Mouse (Mus musculus): Measurements from ENCODE around the gene Adam19. TPM values are rescaled to one million over a fixed set of nuclear protein-coding genes. Genes with fewer than 3 reads are reported as not detected.
A peak's percentile ranks its signal among the peaks of the same experiment; 100 is the strongest.

Gene Adam19
- polyA plus RNA-seq, 1 experiment, result 22.8 TPM

- TF ChIP-seq POLR2A (IDR thresholded peaks at IDR 0.05; ENCODE audit: borderline replicate concordance, extremely low read depth, insufficient read depth, insufficient read length, poor library complexity, severe bottlenecking) (no peak), CTCF (IDR thresholded peaks at IDR 0.05; ENCODE audit: borderline replicate concordance, extremely low read depth, insufficient read depth, insufficient read length) (no peak)
- DNase-seq (ENCODE audit: low read depth), result no peak
Observed at GRCm38 (mm10) chr11:46067371-46068060, 11.7 kb downstream of the Adam19 start.

DNA sequence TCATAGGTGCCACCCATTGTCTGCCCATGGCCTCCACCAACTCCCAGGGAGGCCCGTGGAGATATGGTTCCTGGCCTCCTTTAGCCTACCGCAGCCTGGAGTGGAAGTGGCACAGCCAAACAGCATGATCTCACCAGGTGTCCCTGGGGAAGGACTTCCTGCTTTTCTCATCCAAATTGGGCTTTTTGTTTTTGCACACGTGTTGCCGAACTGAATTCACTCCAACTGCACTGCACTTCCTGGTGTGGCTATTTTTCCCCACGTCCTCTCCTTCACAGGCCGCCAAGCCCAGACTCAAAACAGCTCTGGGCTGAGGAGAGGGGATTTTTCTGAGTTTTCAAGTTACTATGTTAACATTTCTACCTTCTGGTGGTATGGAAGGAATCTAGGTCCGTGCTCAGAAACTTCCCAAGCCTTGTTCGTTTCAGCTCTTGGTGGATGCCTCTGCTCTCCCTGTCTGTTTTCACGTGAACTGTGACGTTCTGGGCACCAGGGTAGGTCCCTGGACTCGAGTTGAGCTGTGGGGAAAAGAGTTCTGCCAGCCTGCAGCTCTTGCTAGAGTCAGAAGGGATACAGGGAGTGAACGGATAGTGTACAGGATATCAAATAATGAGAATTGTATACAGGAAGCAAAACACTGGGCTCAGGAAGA, 13.1 kb downstream of the Adam19 start:
- DNase-seq (ENCODE audit: low read depth), result no peak
- no peak for TF ChIP-seq CTCF (IDR thresholded peaks at IDR 0.05; ENCODE audit: borderline replicate concordance, extremely low read depth, insufficient read depth, insufficient read length)
- TF ChIP-seq POLR2A (IDR thresholded peaks at IDR 0.05; ENCODE audit: borderline replicate concordance, extremely low read depth, insufficient read depth, insufficient read length, poor library complexity, severe bottlenecking), result no peak

- TF ChIP-seq CTCF (IDR thresholded peaks at IDR 0.05; ENCODE audit: borderline replicate concordance, extremely low read depth, insufficient read depth, insufficient read length), result no peak
- no peak for TF ChIP-seq POLR2A (IDR thresholded peaks at IDR 0.05; ENCODE audit: borderline replicate concordance, extremely low read depth, insufficient read depth, insufficient read length, poor library complexity, severe bottlenecking)
- DNase-seq (ENCODE audit: low read depth), result peak; percentile 36
Observed at GRCm38 (mm10) chr11:46069408-46070003, 13.7 kb downstream of the Adam19 start.

DNA sequence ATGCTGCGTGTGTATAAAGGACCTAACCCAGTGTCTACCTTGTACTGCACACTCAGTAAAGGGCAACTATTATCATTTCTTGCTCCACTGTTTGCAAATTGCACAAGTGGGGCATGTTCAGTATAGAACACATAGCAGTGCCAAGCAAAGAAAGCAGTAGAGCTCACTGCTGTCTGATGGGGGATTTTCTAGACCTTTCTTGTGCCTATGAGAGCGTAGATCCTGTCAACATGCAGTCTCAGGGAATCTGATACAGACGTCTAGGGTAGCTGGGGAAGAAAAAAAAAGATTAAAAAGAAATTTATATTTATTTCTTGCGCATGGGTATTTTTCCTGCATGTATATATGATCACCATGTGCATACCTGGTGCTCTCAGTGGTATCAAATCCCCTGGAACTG, 14.4 kb downstream of the Adam19 start:
- no peak for DNase-seq (ENCODE audit: low read depth)
- TF ChIP-seq POLR2A (IDR thresholded peaks at IDR 0.05; ENCODE audit: borderline replicate concordance, extremely low read depth, insufficient read depth, insufficient read length, poor library complexity, severe bottlenecking) (no peak), CTCF (IDR thresholded peaks at IDR 0.05; ENCODE audit: borderline replicate concordance, extremely low read depth, insufficient read depth, insufficient read length) (no peak)

DNA sequence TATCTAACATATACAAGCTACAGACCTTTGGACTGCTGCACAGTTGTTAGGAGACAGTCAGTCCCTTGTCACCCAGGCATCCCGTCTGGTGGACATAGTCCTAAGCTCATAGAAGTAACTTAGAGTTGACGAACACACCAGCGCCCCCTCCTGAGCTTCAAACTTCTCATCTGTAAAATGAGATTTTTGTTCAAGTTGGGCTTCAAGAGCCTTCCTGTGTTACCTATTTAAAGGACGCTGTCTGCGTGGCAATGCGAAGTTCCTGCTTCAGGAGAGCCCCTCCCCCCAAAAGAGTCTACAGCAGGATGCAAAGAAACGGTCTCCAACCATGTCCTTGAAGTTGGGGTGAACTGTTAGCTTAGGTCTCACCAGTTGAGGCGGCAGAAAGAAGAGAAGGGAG, 15.0 kb downstream of the Adam19 start:
- TF ChIP-seq CTCF (IDR thresholded peaks at IDR 0.05; ENCODE audit: borderline replicate concordance, extremely low read depth, insufficient read depth, insufficient read length), result no peak
- TF ChIP-seq POLR2A (IDR thresholded peaks at IDR 0.05; ENCODE audit: borderline replicate concordance, extremely low read depth, insufficient read depth, insufficient read length, poor library complexity, severe bottlenecking), result no peak

GRCm38 (mm10) chr11:46072466-46073060, 16.8 kb downstream of the Adam19 start:
- no peak for TF ChIP-seq POLR2A (IDR thresholded peaks at IDR 0.05; ENCODE audit: borderline replicate concordance, extremely low read depth, insufficient read depth, insufficient read length, poor library complexity, severe bottlenecking)
- no peak for TF ChIP-seq CTCF (IDR thresholded peaks at IDR 0.05; ENCODE audit: borderline replicate concordance, extremely low read depth, insufficient read depth, insufficient read length)
- DNase-seq (ENCODE audit: low read depth), result no peak

More for the DNA sequence above, 15.0 kb downstream of the Adam19 start:
- DNase-seq (ENCODE audit: low read depth), result no peak

GRCm38 (mm10) chr11:46073061-46073849, 17.5 kb downstream of the Adam19 start:
- DNase-seq (ENCODE audit: low read depth), result no peak
- TF ChIP-seq POLR2A (IDR thresholded peaks at IDR 0.05; ENCODE audit: borderline replicate concordance, extremely low read depth, insufficient read depth, insufficient read length, poor library complexity, severe bottlenecking), result no peak
- TF ChIP-seq CTCF (IDR thresholded peaks at IDR 0.05; ENCODE audit: borderline replicate concordance, extremely low read depth, insufficient read depth, insufficient read length), result no peak

GRCm38 (mm10) chr11:46073850-46074688, 18.3 kb downstream of the Adam19 start:
- no peak for DNase-seq (ENCODE audit: low read depth)
- no peak for TF ChIP-seq POLR2A (IDR thresholded peaks at IDR 0.05; ENCODE audit: borderline replicate concordance, extremely low read depth, insufficient read depth, insufficient read length, poor library complexity, severe bottlenecking)
- TF ChIP-seq CTCF (IDR thresholded peaks at IDR 0.05; ENCODE audit: borderline replicate concordance, extremely low read depth, insufficient read depth, insufficient read length), result no peak

- DNase-seq (ENCODE audit: low read depth), result no peak
- TF ChIP-seq CTCF (IDR thresholded peaks at IDR 0.05; ENCODE audit: borderline replicate concordance, extremely low read depth, insufficient read depth, insufficient read length) (no peak), POLR2A (IDR thresholded peaks at IDR 0.05; ENCODE audit: borderline replicate concordance, extremely low read depth, insufficient read depth, insufficient read length, poor library complexity, severe bottlenecking) (no peak)
Observed at GRCm38 (mm10) chr11:46075507-46075906, 19.7 kb downstream of the Adam19 start.

Data from brain, embryonic 14.5 days (tissue).